Mouse (Mus musculus) cerebellum, adult 2 months (tissue): ENCODE measurements around the gene Ctrl.

Experiments
- CTCF ChIP-seq: fragments of 200-500 bp; IDR thresholded peaks from 2 replicates; pipeline ENCODE4 v1.5.1; 2011; ENCODE audit warnings: low read depth, mild to moderate bottlenecking, control low read depth, low read length, moderate library complexity, borderline replicate concordance; ENCODE audit not compliant: insufficient read depth
- POLR2A ChIP-seq: fragments of 200-500 bp; IDR thresholded peaks from 2 replicates; pipeline ENCODE4 v1.6.1; 2011; ENCODE audit warnings: low read length, control low read depth, borderline replicate concordance; ENCODE audit not compliant: insufficient read depth

GRCm38 (mm10) chr8:105937496-105938305 is 4.0 kb upstream of the Ctrl start:
- no peak for TF ChIP-seq CTCF
- TF ChIP-seq POLR2A: no peak
